Mouse (Mus musculus): ENCODE measurements at regions not wholly inside any gene's neighbourhood (a gene's known extent, or its start where the extent isn't known, plus 50 kb on each side); places are given as distances from the start of the nearest gene placed in this dataset.

DNA sequence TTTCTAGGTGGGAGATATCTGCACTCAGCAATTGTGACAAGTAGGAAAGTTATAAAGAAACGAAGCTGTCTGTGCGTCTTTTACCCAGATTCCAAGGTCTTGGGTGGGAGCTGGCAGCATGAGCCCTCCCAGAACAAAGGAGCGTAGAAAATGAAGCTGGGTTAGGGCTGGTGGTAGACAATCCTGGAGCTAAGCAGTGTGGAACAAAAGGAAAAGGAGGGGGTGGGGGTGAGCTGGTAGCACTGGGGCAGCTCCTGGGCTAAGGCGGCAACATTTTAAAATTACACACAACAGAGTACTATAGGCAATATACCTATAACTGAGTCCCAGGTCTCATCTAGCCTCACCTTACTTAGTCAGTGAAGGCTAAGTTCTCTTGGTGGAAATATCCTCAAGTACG lies 235.6 kb upstream of the Cited2 start:
- H3K9me3 ChIP-seq (replicated peaks): no peaks in the 10 kb centered on the region
- peaks cover 18% of the 10 kb centered on the region for H3K4me1 ChIP-seq
- H3K27ac ChIP-seq (replicated peaks): peak overlapping the region; percentile 55
- no peak for DNase-seq (ENCODE audit: low spot score)
- no peaks in the 10 kb centered on the region for H3K36me3 ChIP-seq
- no peaks in the 10 kb centered on the region for H3K27me3 ChIP-seq (ENCODE audit: low read depth, poor library complexity, severe bottlenecking)
- H3K4me3 ChIP-seq: no peak overlapping the region
- 63% methylated on average over 5 of the region's 5 CpGs for WGBS

DNA sequence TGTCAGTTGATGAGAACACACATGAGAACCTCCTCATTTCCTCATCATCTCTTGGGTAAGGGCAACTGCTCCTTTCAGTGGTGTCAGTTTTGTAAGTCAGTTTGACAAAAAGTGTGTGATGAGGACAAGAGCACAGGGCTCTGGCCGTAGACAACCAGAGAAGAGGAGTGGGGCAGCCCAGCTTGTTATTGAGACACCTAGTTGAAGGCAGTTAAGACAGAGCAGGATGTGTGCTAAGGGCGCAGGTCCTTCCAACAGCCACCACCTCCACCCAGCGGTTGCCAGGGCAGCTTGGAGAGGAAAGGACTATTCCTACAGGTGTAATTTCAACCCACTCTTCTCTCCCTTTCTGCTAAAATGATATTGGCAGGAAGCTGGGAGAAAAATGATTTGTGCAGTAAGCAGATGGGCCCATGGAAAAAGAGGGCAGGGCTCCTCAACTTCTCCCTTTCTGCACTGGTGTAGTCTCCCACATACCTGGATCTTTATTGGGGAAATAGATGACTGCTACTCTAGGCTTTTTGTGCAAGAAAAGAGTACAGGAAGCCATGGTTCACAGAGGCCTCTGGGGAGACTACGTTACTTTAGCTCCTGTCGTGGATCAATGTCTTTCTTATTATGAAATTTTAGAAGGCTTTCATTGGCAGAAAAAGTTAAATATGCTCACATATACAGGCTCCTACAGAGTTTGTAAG lies 231.3 kb upstream of the Cited2 start:
- 89% methylated on average over 5 of the region's 5 CpGs for WGBS
- Histone ChIP-seq H3K9me3 (replicated peaks) (no peaks in the 10 kb centered on the region), H3K4me3 (no peak overlapping the region), H3K27ac (replicated peaks) (no peak overlapping the region), H3K36me3 (no peaks in the 10 kb centered on the region), H3K4me1 (peaks cover 18% of the 10 kb centered on the region), H3K27me3 (ENCODE audit: low read depth, poor library complexity, severe bottlenecking) (no peaks in the 10 kb centered on the region)
- no peak for DNase-seq (ENCODE audit: low spot score)

DNA sequence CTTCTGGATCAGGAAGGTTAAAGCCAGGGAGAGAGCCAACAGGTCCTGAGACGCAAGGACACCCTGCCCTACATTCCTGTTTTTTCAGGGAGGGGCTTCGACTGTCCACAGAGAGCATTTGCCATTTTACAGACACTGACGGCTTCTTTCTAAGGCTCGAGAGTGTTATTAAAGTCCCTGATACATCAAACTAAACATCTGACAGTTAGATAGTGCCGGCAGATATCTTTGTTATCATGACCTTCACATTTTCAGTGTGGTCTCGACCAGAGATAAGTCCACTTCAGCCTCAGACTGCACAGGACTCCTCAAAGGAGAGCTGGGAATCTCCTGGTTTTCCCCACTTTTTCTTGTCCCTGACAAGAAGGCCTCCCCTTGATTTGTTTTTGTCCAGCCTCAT lies 229.9 kb upstream of the Cited2 start:
- DNase-seq (ENCODE audit: low spot score): no peak
- Histone ChIP-seq H3K27ac (replicated peaks) (no peak overlapping the region), H3K36me3 (no peaks in the 10 kb centered on the region), H3K27me3 (ENCODE audit: low read depth, poor library complexity, severe bottlenecking) (no peaks in the 10 kb centered on the region), H3K9me3 (replicated peaks) (no peaks in the 10 kb centered on the region), H3K4me3 (no peak overlapping the region), H3K4me1 (peaks cover 11% of the 10 kb centered on the region)
- WGBS: 88% methylated on average over 6 of the region's 6 CpGs

DNA sequence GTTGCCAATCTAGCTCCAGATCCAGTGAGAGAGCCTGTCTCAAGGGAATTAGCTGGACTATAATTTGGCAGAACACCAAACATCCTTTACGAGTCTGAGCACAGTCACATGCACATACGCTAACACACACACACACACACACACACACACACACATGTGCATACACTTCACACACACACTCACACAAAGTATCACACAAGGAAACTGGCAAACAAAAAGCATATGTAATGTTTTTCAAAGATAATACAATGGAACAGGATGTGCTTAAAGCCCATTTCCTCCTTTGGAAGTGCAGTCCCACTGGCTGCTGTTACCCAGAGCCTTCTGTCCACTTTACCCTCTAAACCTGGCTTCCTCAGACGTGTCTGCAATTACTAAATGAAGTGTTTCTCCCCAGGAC lies 226.2 kb upstream of the Cited2 start:
- Histone ChIP-seq H3K36me3 (no peaks in the 10 kb centered on the region), H3K9me3 (replicated peaks) (peaks cover 5% of the 10 kb centered on the region), H3K4me1 (no peaks in the 10 kb centered on the region), H3K4me3 (no peak overlapping the region), H3K27me3 (ENCODE audit: low read depth, poor library complexity, severe bottlenecking) (no peaks in the 10 kb centered on the region), H3K27ac (replicated peaks) (no peak overlapping the region)
- no peak for DNase-seq (ENCODE audit: low spot score)
- 82% methylated on average over 3 of the region's 3 CpGs for WGBS

DNA sequence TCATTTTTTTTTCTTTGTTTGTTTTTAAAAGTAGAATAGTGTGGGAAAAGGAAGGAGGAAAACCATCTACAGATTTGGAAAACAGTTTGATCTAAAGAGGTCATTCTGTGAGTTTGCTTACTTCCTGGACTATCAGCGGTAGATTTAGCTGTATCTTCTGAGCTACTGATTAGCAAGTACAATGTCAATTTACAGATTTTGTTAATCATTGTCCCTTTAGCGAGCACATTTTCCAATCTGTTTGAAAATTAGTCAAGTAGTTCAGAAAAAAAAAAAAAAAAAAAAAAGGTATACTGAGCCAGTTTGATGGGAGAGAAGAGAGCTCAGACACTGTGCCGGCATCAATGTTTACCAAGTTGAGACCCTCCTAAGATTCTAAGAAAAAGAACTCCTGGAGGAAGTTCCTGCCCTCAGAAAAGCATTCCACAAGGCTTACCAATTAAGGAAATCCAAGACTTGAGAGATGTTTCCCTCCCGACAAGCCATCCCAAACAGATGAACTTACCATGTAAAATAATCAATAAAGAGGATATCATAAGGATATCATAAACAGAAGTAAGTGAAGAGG lies 212.3 kb upstream of the Cited2 start:
- H3K27ac ChIP-seq (replicated peaks): no peak overlapping the region
- H3K27me3 ChIP-seq (ENCODE audit: low read depth, poor library complexity, severe bottlenecking): no peaks in the 10 kb centered on the region
- H3K36me3 ChIP-seq: no peaks in the 10 kb centered on the region
- no peak overlapping the region for H3K4me3 ChIP-seq
- H3K9me3 ChIP-seq (replicated peaks): peaks cover 8% of the 10 kb centered on the region
- 0 out of 2 replicates have a peak, but pooled peaks cover 3% of the 10 kb centered on the region for H3K4me1 ChIP-seq
- 89% methylated on average over 4 of the region's 4 CpGs for WGBS
- no peak for DNase-seq (ENCODE audit: low spot score)

DNA sequence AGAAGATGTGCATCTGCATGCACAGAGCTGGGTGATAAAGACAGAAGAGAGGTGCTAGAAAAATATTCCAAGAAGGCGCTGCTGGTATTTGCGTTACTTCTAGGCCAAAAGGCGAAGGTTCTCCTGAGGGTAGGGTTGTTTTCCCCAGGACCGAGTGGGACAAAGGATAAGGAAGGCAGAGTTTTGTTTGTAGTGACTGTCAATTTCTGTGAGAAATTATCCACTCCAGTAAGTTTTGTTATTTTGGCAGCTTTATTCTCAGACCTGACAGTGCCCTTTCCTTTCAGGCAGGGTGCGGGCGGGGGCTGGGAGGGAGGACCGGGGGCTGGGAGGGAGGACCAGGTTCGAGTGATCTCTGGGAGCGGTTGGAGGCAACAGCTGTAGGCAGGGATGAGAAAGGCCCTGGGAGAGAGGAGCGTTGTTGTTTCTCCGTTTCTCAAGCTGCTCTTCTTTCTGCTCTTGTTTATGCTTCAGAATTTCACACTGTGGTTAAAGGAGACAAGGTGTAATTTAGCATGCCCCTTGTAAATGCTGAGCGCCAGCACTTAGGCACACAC lies 211.2 kb upstream of the Cited2 start:
- Histone ChIP-seq H3K27ac (replicated peaks) (no peak overlapping the region; the same call in 1 of the 2 replicates), H3K9me3 (replicated peaks) (no peaks in the 10 kb centered on the region), H3K27me3 (ENCODE audit: low read depth, poor library complexity, severe bottlenecking) (no peaks in the 10 kb centered on the region), H3K4me3 (no peak overlapping the region), H3K4me1 (0 out of 2 replicates have a peak, but pooled peaks cover 3% of the 10 kb centered on the region), H3K36me3 (no peaks in the 10 kb centered on the region)
- WGBS: 60% methylated on average over 12 of the region's 12 CpGs
- no peak for DNase-seq (ENCODE audit: low spot score)

DNA sequence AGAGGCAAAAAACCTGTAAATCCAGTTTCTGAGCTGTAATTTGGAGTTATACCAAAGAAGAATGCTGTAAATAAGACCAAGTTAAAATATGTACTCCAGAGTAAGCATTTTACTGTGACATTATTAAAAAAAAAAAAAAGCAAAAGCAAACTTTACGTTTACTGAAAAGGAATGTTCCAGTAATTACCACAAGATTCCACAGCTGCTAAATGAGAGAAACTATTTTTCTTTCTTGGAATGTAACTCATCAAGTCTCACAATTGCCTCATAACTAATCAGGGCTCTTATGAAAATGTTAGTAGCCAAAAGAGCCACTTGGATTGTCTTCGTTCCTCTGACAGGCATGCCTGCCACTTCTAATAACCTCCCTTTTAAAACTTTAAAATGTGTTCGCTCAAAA lies 210.5 kb upstream of the Cited2 start:
- Histone ChIP-seq H3K4me1 (0 out of 2 replicates have a peak, but pooled peaks cover 3% of the 10 kb centered on the region), H3K4me3 (no peak overlapping the region), H3K27ac (replicated peaks) (no peak overlapping the region), H3K36me3 (no peaks in the 10 kb centered on the region), H3K9me3 (replicated peaks) (no peaks in the 10 kb centered on the region), H3K27me3 (ENCODE audit: low read depth, poor library complexity, severe bottlenecking) (no peaks in the 10 kb centered on the region)
- WGBS: 87% methylated on average over 3 of the region's 3 CpGs
- DNase-seq (ENCODE audit: low spot score): no peak

DNA sequence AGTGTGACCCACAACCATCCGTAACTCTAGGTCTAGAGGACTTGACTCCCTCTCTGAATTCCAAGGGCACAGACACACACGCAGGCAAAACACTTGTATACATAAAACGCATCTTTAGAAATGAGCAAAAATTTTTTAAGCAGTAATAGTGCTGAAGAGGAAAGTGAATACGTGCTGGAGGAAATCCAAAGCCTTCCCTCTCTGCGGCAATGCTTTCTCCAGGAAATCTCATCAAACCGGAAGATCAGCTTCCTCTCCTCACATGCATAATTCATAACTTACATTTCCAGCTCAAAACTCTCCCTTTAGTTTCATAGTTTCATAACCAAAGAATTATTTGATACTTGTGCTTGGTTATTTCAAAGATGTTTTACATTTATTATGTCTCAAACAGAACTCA lies 209.3 kb upstream of the Cited2 start:
- Histone ChIP-seq H3K36me3 (no peaks in the 10 kb centered on the region), H3K4me1 (0 out of 2 replicates have a peak, but pooled peaks cover 3% of the 10 kb centered on the region), H3K4me3 (no peak overlapping the region), H3K9me3 (replicated peaks) (no peaks in the 10 kb centered on the region), H3K27me3 (ENCODE audit: low read depth, poor library complexity, severe bottlenecking) (no peaks in the 10 kb centered on the region), H3K27ac (replicated peaks) (no peak overlapping the region)
- DNase-seq (ENCODE audit: low spot score): no peak
- WGBS: 92% methylated on average over 6 of the region's 6 CpGs

DNA sequence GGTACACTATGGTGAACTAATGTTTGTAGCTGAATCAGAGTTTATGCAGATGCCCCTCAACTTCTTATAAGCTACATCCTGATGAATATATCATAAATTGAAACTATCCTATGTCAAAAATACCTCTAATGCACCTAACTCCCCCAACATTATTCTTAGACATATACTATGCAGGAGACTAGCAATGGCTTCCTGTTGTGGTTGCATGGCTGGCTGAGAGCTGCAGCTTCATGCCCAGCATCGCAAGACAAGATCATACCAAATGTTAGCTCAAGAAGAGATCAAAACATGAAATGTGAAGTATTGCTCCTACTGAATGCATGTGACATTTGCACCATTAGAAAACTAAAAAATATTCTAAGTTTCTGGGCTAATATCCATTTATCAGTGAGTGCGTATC lies 206.9 kb upstream of the Cited2 start:
- DNase-seq (ENCODE audit: low spot score): no peak
- Histone ChIP-seq H3K9me3 (replicated peaks) (no peaks in the 10 kb centered on the region), H3K4me1 (0 out of 2 replicates have a peak, but pooled peaks cover 3% of the 10 kb centered on the region), H3K36me3 (no peaks in the 10 kb centered on the region), H3K4me3 (no peak overlapping the region), H3K27ac (replicated peaks) (no peak overlapping the region), H3K27me3 (ENCODE audit: low read depth, poor library complexity, severe bottlenecking) (no peaks in the 10 kb centered on the region)
- 95% methylated on average over 2 of the region's 2 CpGs for WGBS

DNA sequence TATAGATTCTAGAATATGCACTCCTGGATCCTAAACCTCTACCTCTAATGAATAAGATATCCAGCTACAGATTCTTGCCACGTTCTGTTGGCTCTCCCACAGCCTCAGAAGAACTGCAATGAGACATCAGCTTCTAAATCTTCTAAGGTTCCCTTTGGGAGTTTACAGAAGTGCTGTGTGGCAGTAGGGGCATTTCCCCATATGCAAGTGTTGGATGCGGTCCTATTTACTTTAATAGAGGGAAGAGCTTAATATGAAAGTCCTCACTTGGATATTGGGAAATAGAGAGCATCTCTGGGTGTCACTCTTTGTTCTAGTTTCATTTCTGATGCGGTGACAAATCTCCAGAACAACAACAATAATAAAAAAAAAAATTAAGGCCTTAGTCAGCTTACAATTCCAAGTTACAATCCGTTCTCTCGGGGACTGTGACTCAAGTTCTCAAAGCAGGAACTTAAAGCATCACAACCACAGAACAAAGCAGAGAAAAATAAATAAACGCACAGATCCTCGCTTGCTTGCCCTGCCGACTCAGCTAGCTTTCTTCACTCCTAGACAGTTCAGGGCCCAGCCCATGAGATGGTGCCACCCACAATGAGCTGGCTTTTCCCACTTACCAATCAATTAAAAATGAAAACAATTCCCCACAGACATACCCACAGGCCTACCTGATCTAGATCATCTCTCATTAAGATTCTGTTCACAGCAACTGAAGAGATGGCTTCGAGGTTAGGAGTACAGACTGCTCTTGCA lies 204.4 kb upstream of the Cited2 start:
- H3K9me3 ChIP-seq (replicated peaks): no peaks in the 10 kb centered on the region
- no peaks in the 10 kb centered on the region for H3K27me3 ChIP-seq (ENCODE audit: low read depth, poor library complexity, severe bottlenecking)
- 79% methylated on average over 9 of the region's 9 CpGs for whole genome bisulfite sequencing
- no peaks in the 10 kb centered on the region for H3K4me1 ChIP-seq
- H3K4me3 ChIP-seq: no peak overlapping the region
- no peak for DNase-seq (ENCODE audit: low spot score)
- no peak overlapping the region for H3K27ac ChIP-seq (replicated peaks)
- no peaks in the 10 kb centered on the region for H3K36me3 ChIP-seq

DNA sequence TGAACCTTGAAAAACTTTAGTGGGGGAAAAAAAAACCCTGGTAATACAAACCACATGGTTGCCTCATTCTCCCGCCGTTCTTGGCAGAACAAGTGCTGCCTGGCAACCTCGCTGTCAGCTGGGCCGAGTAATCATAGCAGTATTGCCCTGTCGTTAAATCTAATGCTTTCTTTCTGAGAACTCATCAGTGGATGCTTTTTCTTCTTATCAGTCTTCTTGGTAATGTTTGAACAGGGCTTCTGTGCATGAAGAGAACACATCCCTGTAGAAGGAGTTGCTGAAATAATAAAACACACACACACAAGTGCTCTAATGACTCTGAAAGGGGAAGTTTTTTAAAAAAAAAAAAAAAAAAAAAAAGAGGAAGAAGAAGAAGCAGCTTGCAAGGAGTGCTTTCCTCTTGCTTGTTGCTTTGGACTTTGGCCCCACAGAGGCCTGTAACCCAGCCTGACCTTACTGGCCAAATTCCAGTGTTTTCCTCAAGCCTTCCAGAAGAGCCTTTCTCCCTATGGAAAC lies 200.9 kb upstream of the Cited2 start:
- Histone ChIP-seq H3K4me3 (no peak overlapping the region), H3K36me3 (no peaks in the 10 kb centered on the region)

DNA sequence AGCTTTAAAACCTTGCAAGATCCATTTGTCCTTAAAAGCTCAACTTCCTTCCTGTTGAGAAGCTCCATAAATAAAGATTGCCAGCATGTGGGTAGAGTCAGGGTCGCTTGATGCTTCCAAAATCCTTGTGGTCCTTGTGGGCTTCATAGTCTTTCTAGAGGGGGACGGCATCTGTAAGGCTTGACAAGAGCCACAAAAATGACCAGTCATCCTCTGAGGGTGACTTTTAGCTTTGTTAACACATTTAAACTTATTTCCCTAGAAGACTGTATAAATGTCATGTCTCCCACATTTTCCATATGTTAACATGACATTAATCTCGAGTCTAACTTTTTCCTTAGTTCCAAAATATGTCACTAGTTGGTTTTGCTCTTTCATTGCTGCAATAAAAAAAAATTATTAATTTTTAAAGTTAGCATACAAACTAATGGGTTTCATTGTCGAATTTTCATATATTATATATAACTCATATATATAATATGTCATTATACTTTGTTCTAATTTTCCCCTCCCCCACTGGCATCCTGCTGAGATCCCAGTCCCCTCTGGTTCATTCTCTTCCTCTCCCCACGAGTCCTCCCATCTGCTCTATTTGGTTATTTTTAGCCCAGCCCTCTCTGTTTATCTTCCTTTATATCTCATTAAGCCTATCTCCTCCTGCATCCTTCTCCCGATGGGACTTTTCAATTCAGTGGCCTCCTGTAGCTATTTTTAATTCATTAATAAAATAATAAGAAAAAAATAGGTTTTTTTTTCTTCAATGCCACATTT lies 199.3 kb upstream of the Cited2 start:
- no peak overlapping the region for H3K27ac ChIP-seq (replicated peaks)
- WGBS: 80% methylated on average over 6 of the region's 6 CpGs
- H3K27me3 ChIP-seq (ENCODE audit: low read depth, poor library complexity, severe bottlenecking): no peaks in the 10 kb centered on the region
- no peak for DNase-seq (ENCODE audit: low spot score)
- H3K9me3 ChIP-seq (replicated peaks): no peaks in the 10 kb centered on the region
- peaks cover 4% of the 10 kb centered on the region for H3K4me1 ChIP-seq
- no peak overlapping the region for H3K4me3 ChIP-seq
- H3K36me3 ChIP-seq: no peaks in the 10 kb centered on the region

More for the DNA sequence above, 200.9 kb upstream of the Cited2 start:
- peak; percentile 19 for DNase-seq (ENCODE audit: low spot score)
- no peak overlapping the region for H3K27ac ChIP-seq (replicated peaks)
- H3K9me3 ChIP-seq (replicated peaks): no peaks in the 10 kb centered on the region
- 63% methylated on average over 5 of the region's 5 CpGs for WGBS
- peaks cover under 1% of the 10 kb centered on the region; the same call in 1 of the 2 replicates for H3K4me1 ChIP-seq
- no peaks in the 10 kb centered on the region for H3K27me3 ChIP-seq (ENCODE audit: low read depth, poor library complexity, severe bottlenecking)
